Mouse (Mus musculus): Measurements from ENCODE around the gene Emd. TPM values are rescaled to one million over a fixed set of nuclear protein-coding genes. Genes with fewer than 3 reads are reported as not detected.
A peak's percentile ranks its signal among the peaks of the same experiment; 100 is the strongest.

Gene Emd
- total RNA-seq, 2 experiments from 2014 or later: 25.7 to 30.3 TPM

DNA sequence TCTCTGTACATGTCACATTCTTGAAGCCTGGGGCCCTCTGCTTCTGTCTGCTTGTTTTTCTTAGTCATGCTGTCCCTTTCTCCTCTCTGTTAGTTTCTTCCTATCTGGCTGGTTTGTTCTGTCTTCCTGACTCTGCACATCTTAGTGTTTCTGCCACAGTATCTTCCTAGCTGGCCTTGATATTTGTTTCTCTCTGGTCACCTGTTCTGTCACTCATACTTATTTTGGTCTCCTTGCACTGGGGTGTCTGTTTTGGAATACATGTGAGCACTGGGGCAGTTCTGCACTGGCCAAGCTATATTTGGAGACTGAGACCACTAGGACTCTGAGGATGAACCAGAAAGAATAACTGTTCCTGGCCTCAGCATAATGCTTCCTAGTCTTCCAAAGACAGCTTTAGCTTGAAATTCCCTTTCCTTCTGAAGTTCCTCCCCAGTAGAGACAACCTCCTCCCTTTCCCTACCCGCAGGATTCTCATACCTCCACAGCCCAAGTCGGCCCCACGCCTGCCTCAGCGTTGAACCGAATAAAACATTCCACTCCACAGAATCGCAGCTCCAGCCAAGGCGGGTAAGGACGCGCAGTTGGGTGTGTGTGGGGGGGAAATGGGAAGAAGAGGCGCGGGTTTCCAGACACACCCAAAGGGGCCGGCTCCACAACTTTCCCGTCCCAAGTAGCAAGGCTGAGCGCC, 26.7 kb downstream of the Emd start:
- Histone ChIP-seq H3K27ac (peak overlapping the region; percentile 96), H3K4me3 (peak overlapping the region; percentile 86)
- no peak for TF ChIP-seq CTCF (IDR thresholded peaks at IDR 0.05)
- DNase-seq: no peak
- intact Hi-C loops (cut with DNase I): no loop called here

DNA sequence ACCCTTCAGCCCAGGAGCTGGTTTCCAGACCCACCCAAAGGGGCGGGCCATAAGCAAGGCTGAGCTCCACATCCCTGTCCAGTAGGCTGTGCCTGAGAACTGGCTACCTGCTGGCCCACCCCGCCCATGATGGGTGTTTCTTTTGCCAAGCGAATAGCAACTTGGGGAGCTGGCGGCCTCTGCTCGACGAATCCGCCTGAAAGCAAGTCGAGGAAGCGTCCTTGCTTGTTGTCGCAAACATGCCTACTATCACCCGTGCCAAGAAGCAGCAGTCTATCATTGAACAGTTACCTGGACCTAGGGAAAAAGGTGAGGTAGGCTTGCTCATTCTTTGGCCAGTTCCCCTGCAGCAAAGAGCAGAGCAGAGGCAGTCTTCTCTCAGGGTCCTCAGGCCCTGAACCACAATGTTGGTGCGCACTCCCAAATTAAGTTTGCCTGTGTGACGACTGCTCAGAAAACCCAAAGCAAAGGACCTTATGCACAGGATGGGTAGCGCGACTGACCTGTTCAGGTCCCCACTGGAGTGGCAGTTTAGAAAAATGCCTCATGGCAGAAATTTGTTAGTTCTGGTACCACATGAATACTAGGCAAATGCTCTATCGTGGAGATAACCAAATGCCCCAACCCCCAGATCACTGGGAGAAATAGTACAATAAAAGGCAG, 27.4 kb downstream of the Emd start, which contains the start of the genes Taz and Dnase1l1:
Gene Taz, plus strand, starts transcription at position 181 of the 663 bp plus-strand sequence.
Gene Dnase1l1, minus strand, starts transcription at position 606 of the 663 bp plus-strand sequence.
- peak; percentile 91 for DNase-seq
- TF ChIP-seq CTCF (IDR thresholded peaks at IDR 0.05): no peak
- Histone ChIP-seq H3K4me3 (peak within 1 kb of the TSS; percentile 86), H3K27ac (peak within 1 kb of the TSS; percentile 96)
- intact Hi-C loops (cut with DNase I): no loop called here

DNA sequence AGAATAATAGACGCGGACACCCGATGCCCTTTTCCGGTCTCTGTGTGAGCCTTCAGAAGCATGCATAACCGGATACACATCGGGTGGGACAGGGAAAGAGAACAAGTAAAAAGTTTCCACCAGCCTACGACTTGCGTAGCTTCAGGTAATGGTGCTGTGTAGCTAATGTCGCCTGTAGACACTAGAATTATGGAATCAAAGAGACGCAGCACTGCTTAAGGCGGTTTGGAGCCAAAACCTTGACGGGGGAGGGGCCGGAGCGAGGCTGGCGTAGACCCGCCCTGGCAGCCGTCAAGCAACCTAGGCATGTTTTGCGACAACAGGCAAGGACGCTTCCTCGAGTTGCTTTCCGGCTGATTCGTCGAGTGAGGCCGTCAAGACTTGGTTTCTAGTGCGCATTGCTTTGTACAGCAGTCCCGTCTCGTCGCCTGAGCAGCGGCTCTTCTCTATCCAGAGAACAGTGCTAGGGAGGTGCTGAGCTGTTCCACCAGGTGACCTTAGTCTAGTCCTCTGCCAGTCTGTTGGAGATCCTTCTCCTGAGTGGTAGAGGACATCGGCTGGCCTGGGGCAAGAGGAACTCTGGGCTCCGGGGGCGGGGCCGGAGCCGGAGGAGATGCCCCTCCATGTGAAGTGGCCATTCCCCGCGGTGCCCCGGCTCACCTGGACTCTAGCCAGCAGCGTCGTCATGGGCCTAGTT, 28.1 kb downstream of the Emd start:
- DNase-seq: peak; percentile 88
- no peak for TF ChIP-seq CTCF (IDR thresholded peaks at IDR 0.05)
- peak overlapping the region; percentile 86 for H3K4me3 ChIP-seq
- peak overlapping the region; percentile 96 for H3K27ac ChIP-seq
- intact Hi-C loops (cut with DNase I): no loop called here

DNA sequence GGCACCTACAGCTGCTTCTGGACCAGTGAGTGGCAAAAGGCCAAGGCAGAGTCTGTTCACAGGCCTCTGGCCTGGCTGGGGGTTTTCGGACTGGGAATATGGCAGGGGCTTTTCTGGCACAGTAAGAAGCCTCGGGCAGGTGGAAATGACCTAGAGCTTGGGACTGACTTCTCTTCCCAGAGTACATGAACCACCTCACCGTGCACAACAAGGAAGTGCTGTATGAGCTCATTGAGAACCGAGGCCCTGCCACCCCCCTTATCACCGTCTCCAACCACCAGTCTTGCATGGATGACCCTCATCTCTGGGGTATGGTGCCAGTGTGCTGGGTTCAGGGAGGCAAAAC, 28.6 kb downstream of the Emd start:
- Histone ChIP-seq H3K4me3 (peak overlapping the region; percentile 86), H3K27ac (peak overlapping the region; percentile 96)
- intact Hi-C loops (cut with DNase I): no loop called here
- DNase-seq: no peak
- TF ChIP-seq CTCF (IDR thresholded peaks at IDR 0.05): no peak

DNA sequence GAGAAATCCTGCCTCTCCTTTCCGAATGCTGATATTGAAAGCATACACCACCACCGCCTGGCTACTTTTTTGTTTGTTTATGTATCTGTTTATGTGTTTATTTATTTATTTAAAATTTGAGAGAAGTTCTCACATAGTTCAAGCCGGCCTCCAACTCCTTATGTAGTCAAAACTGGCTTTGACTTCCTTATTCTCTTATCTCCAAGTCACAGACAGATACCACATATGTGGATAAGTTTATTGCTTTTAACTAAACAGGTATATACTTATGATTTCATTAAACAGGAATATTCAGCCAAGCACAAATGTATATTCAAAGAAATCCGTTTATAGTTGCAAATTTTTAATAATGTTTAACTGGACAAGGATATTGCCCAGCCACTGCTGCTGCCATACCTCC, 38.9 kb downstream of the Emd start:
- no peak for DNase-seq
- TF ChIP-seq CTCF (IDR thresholded peaks at IDR 0.05): no peak
- Histone ChIP-seq H3K4me3 (no peak overlapping the region), H3K27ac (no peak overlapping the region)
- intact Hi-C loops (cut with DNase I): no loop called here

DNA sequence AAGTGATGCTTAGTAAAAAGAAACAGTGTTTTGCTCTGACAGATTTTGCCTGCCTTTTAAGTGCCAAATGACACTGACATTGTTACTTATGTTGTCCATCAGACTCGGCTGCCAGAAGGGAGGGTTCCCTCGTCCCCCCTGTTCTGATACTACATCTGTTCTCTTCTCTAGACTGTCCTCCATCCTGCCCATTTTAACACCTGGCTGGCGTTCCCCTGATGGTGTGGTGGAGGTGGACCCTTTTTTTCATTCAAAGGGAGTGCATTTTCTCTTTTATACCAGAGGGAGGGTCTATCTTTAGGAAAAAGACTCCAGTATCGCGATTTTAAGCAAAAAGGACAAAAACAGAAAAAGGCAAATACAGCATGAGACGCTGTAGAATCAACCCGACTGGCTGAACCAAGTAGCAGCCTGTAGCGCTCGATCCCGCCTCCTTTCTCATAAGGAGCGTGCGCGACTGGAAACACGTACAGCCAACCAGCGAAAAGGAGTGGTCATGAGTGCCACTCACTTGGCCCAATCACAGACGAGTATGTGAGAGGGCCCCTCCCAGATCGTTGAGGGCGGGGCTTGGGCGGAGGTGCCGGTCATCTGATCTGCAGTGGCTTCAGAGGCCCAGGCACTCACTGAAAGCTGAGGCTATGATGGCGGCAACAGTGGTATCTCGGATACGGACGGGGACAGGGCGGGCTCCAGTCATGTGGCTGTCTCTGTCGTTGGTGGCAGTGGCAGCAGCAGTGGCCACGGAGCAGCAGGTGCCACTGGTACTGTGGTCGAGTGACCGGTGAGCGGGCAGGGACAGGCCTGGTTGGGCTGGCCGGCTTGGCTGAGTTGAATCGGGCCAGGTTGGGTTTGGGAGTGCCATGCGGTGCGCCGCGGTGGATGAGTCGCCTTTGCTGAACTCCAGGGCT, 42.3 kb downstream of the Emd start, which contains the start of gene Atp6ap1:
Gene Atp6ap1, plus strand, starts transcription at position 560 of the 911 bp plus-strand sequence.
- intact Hi-C loops (cut with DNase I): no loop called here
- peak within 1 kb of the TSS; percentile 77 for H3K4me3 ChIP-seq
- peak; percentile 95 for DNase-seq
- TF ChIP-seq CTCF (IDR thresholded peaks at IDR 0.05): no peak
- H3K27ac ChIP-seq: peak within 1 kb of the TSS; percentile 92

DNA sequence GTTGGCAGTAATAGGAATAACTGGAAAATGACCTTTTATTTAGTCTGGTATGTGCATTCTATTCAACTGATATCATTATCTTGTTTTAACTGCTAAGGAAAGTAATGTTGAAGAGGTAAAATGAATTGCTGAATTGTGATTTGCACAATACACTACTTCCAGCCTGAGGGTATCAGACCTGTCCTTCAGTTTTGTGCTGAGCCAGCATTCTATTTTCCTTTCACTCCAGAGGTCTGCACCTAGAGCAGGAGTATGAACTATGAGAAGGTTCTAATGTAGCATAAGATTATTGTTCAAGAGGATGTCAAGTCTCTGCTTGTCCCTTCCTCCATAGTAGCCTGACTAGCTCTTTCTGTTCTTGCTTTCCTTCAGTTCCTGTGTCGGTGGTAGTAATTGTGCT, 43.9 kb downstream of the Emd start:
- intact Hi-C loops (cut with DNase I): no loop called here
- Histone ChIP-seq H3K4me3 (0 out of 2 replicates have a peak overlapping the region, but pooled peaks have one; percentile 17), H3K27ac (no peak overlapping the region)
- DNase-seq: no peak
- no peak for TF ChIP-seq CTCF (IDR thresholded peaks at IDR 0.05)

DNA sequence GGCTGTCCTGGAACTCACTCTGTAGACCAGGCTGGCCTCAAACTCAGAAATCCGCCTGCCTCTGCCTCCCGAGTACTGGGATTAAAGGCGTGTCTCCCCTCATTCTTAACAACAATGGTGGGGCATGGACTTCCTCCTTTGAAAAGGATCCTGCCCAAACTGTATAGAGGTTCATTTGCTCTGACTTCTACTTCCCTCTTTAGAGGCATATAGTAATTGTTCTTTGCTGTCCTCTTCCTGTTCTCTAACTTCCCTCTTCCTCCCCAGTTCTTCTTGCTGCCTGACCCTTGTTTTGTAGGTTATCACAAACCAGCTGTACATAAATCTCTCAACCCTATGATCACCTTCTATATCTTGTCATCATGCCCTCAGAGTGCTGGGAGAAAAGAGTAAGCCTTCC, 45.2 kb downstream of the Emd start:
- H3K4me3 ChIP-seq: no peak overlapping the region
- H3K27ac ChIP-seq: no peak overlapping the region
- DNase-seq: no peak
- intact Hi-C loops (cut with DNase I): no loop called here
- TF ChIP-seq CTCF (IDR thresholded peaks at IDR 0.05): no peak

DNA sequence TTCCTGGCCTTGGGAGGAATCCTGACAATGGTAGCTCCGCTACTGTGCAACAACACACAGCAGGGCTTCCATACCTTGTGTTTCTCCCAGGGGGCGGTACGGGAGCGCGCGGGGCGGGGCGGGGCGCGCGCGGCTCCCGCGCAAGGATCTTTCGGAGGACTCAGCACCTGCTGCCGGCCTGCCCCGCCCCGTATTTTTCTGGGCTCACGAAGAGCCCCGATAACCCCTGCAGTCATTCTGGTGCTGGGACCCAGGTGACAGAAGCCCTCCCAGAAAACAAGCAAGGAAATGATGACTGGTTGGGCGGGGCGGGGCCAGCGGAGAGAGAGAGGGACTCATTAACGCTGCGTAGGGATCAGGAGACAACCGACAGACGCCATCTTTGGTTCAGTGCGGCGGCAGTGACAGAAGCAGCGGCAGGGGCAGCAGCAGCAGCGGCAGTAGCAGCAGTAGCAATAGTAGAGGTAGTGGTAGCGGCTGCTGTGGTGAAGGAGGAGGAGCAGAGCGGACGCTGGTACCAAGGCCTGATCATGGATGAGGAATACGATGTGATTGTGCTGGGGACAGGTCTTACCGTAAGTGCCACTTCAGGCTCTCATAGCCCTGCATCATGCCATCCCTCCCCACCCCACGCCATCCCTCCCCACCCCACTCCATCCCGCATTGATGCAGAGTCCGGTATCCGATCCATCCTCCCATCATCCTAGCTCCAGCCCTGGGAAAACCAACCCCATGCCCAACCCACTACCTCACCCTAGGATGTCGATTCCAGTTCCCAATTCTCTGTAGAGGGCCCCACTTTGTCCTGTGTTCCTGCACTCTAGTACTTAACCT, 50.6 kb downstream of the Emd start, which contains the start of gene Gdi1:
Gene Gdi1, plus strand, starts transcription at position 132 of the 834 bp plus-strand sequence.
- intact Hi-C loops (cut with DNase I): loop anchor here (5.0 kb wide), 1 partner anchor 62 kb away; no protein-coding TSS in a partner anchor
- H3K27ac ChIP-seq: peak within 1 kb of the TSS; percentile 97
- peak within 1 kb of the TSS; percentile 86 for H3K4me3 ChIP-seq
- peak; percentile 81 for DNase-seq
- peak; percentile 45 for TF ChIP-seq CTCF (IDR thresholded peaks at IDR 0.05)

Small RNA genes within 50 kb of the gene (microRNA-seq; reads per million reads assigned to microRNA genes)
- gene Mir7091: not detected

Other genes starting within 250 kb of the Emd start
- 10 to 100 TPM; 35.1 to 40.5 TPM for gene Irak1, start 230.8 kb upstream of the Emd start, total RNA-seq (2021)
- not detected for gene Opn1mw, start 127.2 kb upstream of the Emd start, total RNA-seq (2021)
- 10 to 100 TPM; 29.0 to 29.3 TPM for gene Mecp2, start 119.3 kb upstream of the Emd start, total RNA-seq (2021)
- gene Tex28, start 86.8 kb upstream of the Emd start, total RNA-seq (2021): not detected
- gene Tktl1, start 77.4 kb upstream of the Emd start, total RNA-seq (2021): not detected
- 10 to 100 TPM; 32.3 to 48.3 TPM for gene Flna, start 4.9 kb upstream of the Emd start, total RNA-seq (2021)
- gene Rpl10, start 16.1 kb downstream of the Emd start, total RNA-seq (2021): 100 to 1,000 TPM; 165 to 212 TPM
- 10 to 100 TPM; 48.5 to 48.7 TPM for gene Taz, start 27.2 kb downstream of the Emd start, total RNA-seq (2021)
- gene Dnase1l1, start 27.6 kb downstream of the Emd start, total RNA-seq (2021): 100 to 1,000 TPM in 1 of 2 experiments, 10 to 100 TPM in 1; 98.0 to 105 TPM
- 10 to 100 TPM; 77.8 to 95.1 TPM for gene Atp6ap1, start 42.4 kb downstream of the Emd start, total RNA-seq (2021)
- gene Gdi1, start 50.3 kb downstream of the Emd start, total RNA-seq (2021): 10 to 100 TPM; 30.6 to 36.0 TPM
- gene Fam50a, start 58.3 kb downstream of the Emd start, total RNA-seq (2021): 10 to 100 TPM; 22.5 to 27.6 TPM
- gene Plxna3, start 74.4 kb downstream of the Emd start, total RNA-seq (2021): under 1 TPM; 0.15 to 0.50 TPM
- 10 to 100 TPM; 33.9 to 37.1 TPM for gene Lage3, start 98.9 kb downstream of the Emd start, total RNA-seq (2021)
- 10 to 100 TPM; 55.6 to 63.7 TPM for gene Ubl4a, start 118.5 kb downstream of the Emd start, total RNA-seq (2021)
- gene Slc10a3, start 118.7 kb downstream of the Emd start, total RNA-seq (2021): 1 to 10 TPM; 2.5 TPM
- gene Fam3a, start 138.6 kb downstream of the Emd start, total RNA-seq (2021): 10 to 100 TPM; 13.2 to 13.6 TPM
- 10 to 100 TPM; 21.2 to 26.8 TPM for gene Ikbkg, start 138.6 kb downstream of the Emd start, total RNA-seq (2021)
- 1 to 10 TPM; 4.2 to 4.7 TPM for gene G6pdx, start 174.5 kb downstream of the Emd start, total RNA-seq (2021)
- gene Gm6880, start 226.7 kb downstream of the Emd start, total RNA-seq (2021): not detected